Comparison of ENCODE assay signal across 1 mouse cellular context in genomic region chr2:165982512-165983389, GRCm38 (mm10).
TF ChIP-seq lines count a peak whose summit lies in the region.

No protein-coding gene starts in this region.

TF ChIP-seq in MEL, 35 proteins besides CTCF, POLR2A, EP300 and RAD21 (continued from another document):
- TF ChIP-seq POLR2AphosphoS5 (IDR thresholded peaks at IDR 0.05; ENCODE audit: borderline replicate concordance, low read depth, low read length) (no peak), NRF1 (IDR thresholded peaks at IDR 0.05; ENCODE audit: insufficient read depth, low read depth, low read length, poor library complexity, severe bottlenecking) (no peak), MAX (IDR thresholded peaks at IDR 0.05; ENCODE audit: low read length) (peak; percentile 66; the same call in 1 of the 2 replicates), POLR2AphosphoS2 (IDR thresholded peaks at IDR 0.05; ENCODE audit: low read length) (peak; percentile 48; the same call in 1 of the 2 replicates), CHD2 (IDR thresholded peaks at IDR 0.05; ENCODE audit: low read length) (no peak)
TF ChIP-seq in MEL: peak in this region for 13.
